Mouse (Mus musculus): ENCODE data around the gene Atrip. TPM values are rescaled to one million over a fixed set of nuclear protein-coding genes. Genes with fewer than 3 reads are reported as not detected.

Atrip gene
- polyA plus RNA-seq, 1 experiment from 2014 or later: 21.5 TPM

- no peak overlapping the region for H3K9ac ChIP-seq (ENCODE audit: low read depth, low read length)
- H3K27me3 ChIP-seq (replicated peaks; ENCODE audit: control insufficient read depth, insufficient read depth, low read length): no peaks in the 10 kb centered on the region
- peaks cover 4% of the 10 kb centered on the region; the same call in 1 of the 2 replicates for H3K36me3 ChIP-seq (ENCODE audit: control insufficient read depth, insufficient read depth, low read length)
- H3K9me3 ChIP-seq (ENCODE audit: control insufficient read depth, low read length): no peaks in the 10 kb centered on the region
- ATAC-seq: no peak
- 93% methylated on average over 5 of the region's 5 CpGs for WGBS
- no peak overlapping the region for H3K27ac ChIP-seq (ENCODE audit: low read length)
- peaks cover 29% of the 10 kb centered on the region for H3K4me1 ChIP-seq (ENCODE audit: control insufficient read depth, insufficient read depth, low read length)
- no peak overlapping the region for H3K4me3 ChIP-seq (ENCODE audit: low read length)
- H3K4me2 ChIP-seq (ENCODE audit: low read depth, low read length): no peak overlapping the region
These were observed 28.1 kb upstream of the Atrip start for GRCm38 (mm10) chr9:109101933-109102445.

GRCm38 (mm10) chr9:109100307-109100928, 26.5 kb upstream of the Atrip start:
- 86% methylated on average over 20 of the region's 20 CpGs for WGBS
- no peak for ATAC-seq
- Histone ChIP-seq H3K4me2 (ENCODE audit: low read depth, low read length) (no peak overlapping the region), H3K27ac (ENCODE audit: low read length) (no peak overlapping the region), H3K9me3 (ENCODE audit: control insufficient read depth, low read length) (no peaks in the 10 kb centered on the region), H3K9ac (ENCODE audit: low read depth, low read length) (peak overlapping the region; percentile 14; the same call in 1 of the 2 replicates), H3K36me3 (ENCODE audit: control insufficient read depth, insufficient read depth, low read length) (no peaks in the 10 kb centered on the region), H3K4me1 (ENCODE audit: control insufficient read depth, insufficient read depth, low read length) (peaks cover 38% of the 10 kb centered on the region), H3K4me3 (ENCODE audit: low read length) (no peak overlapping the region), H3K27me3 (replicated peaks; ENCODE audit: control insufficient read depth, insufficient read depth, low read length) (no peaks in the 10 kb centered on the region)

GRCm38 (mm10) chr9:109098969-109099368, 25.0 kb upstream of the Atrip start:
- H3K4me1 ChIP-seq (ENCODE audit: control insufficient read depth, insufficient read depth, low read length): peaks cover 41% of the 10 kb centered on the region
- peak overlapping the region; percentile 97; the same call in 1 of the 2 replicates for H3K27ac ChIP-seq (ENCODE audit: low read length)
- no peak overlapping the region for H3K4me3 ChIP-seq (ENCODE audit: low read length)
- no peak overlapping the region for H3K9ac ChIP-seq (ENCODE audit: low read depth, low read length)
- 0 out of 2 replicates have a peak overlapping the region, but pooled peaks have one; percentile 4 for H3K4me2 ChIP-seq (ENCODE audit: low read depth, low read length)
- no peaks in the 10 kb centered on the region for H3K36me3 ChIP-seq (ENCODE audit: control insufficient read depth, insufficient read depth, low read length)
- ATAC-seq: peak; percentile 15; the same call in 1 of the 2 replicates
- no peaks in the 10 kb centered on the region for H3K27me3 ChIP-seq (replicated peaks; ENCODE audit: control insufficient read depth, insufficient read depth, low read length)
- WGBS: 25% methylated on average over 4 of the region's 6 CpGs
- H3K9me3 ChIP-seq (ENCODE audit: control insufficient read depth, low read length): no peaks in the 10 kb centered on the region

GRCm38 (mm10) chr9:109098366-109098765, 24.4 kb upstream of the Atrip start:
- H3K9me3 ChIP-seq (ENCODE audit: control insufficient read depth, low read length): no peaks in the 10 kb centered on the region
- no peaks in the 10 kb centered on the region for H3K36me3 ChIP-seq (ENCODE audit: control insufficient read depth, insufficient read depth, low read length)
- H3K27me3 ChIP-seq (replicated peaks; ENCODE audit: control insufficient read depth, insufficient read depth, low read length): no peaks in the 10 kb centered on the region
- peaks cover 46% of the 10 kb centered on the region for H3K4me1 ChIP-seq (ENCODE audit: control insufficient read depth, insufficient read depth, low read length)
- WGBS: 74% methylated on average over 8 of the region's 8 CpGs
- no peak for ATAC-seq
- peak overlapping the region; percentile 91; the same call in 1 of the 2 replicates for H3K4me2 ChIP-seq (ENCODE audit: low read depth, low read length)
- H3K27ac ChIP-seq (ENCODE audit: low read length): peak overlapping the region; percentile 97
- H3K9ac ChIP-seq (ENCODE audit: low read depth, low read length): peak overlapping the region; percentile 85; the same call in 1 of the 2 replicates
- peak overlapping the region; percentile 9; the same call in 1 of the 2 replicates for H3K4me3 ChIP-seq (ENCODE audit: low read length)

GRCm38 (mm10) chr9:109097831-109098230, 23.9 kb upstream of the Atrip start:
- peaks cover 46% of the 10 kb centered on the region for H3K4me1 ChIP-seq (ENCODE audit: control insufficient read depth, insufficient read depth, low read length)
- ATAC-seq: no peak

GRCm38 (mm10) chr9:109097291-109097690, 23.4 kb upstream of the Atrip start:
- H3K4me1 ChIP-seq (ENCODE audit: control insufficient read depth, insufficient read depth, low read length): peaks cover 46% of the 10 kb centered on the region
- peak overlapping the region; percentile 70; the same call in 1 of the 2 replicates for H3K4me3 ChIP-seq (ENCODE audit: low read length)
- H3K9me3 ChIP-seq (ENCODE audit: control insufficient read depth, low read length): no peaks in the 10 kb centered on the region
- H3K36me3 ChIP-seq (ENCODE audit: control insufficient read depth, insufficient read depth, low read length): no peaks in the 10 kb centered on the region
- no peaks in the 10 kb centered on the region for H3K27me3 ChIP-seq (replicated peaks; ENCODE audit: control insufficient read depth, insufficient read depth, low read length)
- no peak for ATAC-seq
- peak overlapping the region; percentile 97 for H3K27ac ChIP-seq (ENCODE audit: low read length)
- peak overlapping the region; percentile 91 for H3K4me2 ChIP-seq (ENCODE audit: low read depth, low read length)
- 34% methylated on average over 6 of the region's 6 CpGs for WGBS
- peak overlapping the region; percentile 85 for H3K9ac ChIP-seq (ENCODE audit: low read depth, low read length)

More at GRCm38 (mm10) chr9:109097831-109098230, 23.9 kb upstream of the Atrip start:
- peak overlapping the region; percentile 97 for H3K27ac ChIP-seq (ENCODE audit: low read length)
- 63% methylated on average over 5 of the region's 5 CpGs for WGBS
- peak overlapping the region; percentile 91 for H3K4me2 ChIP-seq (ENCODE audit: low read depth, low read length)
- no peaks in the 10 kb centered on the region for H3K9me3 ChIP-seq (ENCODE audit: control insufficient read depth, low read length)
- no peak overlapping the region for H3K4me3 ChIP-seq (ENCODE audit: low read length)
- no peaks in the 10 kb centered on the region for H3K36me3 ChIP-seq (ENCODE audit: control insufficient read depth, insufficient read depth, low read length)
- H3K27me3 ChIP-seq (replicated peaks; ENCODE audit: control insufficient read depth, insufficient read depth, low read length): no peaks in the 10 kb centered on the region
- H3K9ac ChIP-seq (ENCODE audit: low read depth, low read length): peak overlapping the region; percentile 85

GRCm38 (mm10) chr9:109096856-109097255, 22.9 kb upstream of the Atrip start:
- no peak for ATAC-seq
- H3K27me3 ChIP-seq (replicated peaks; ENCODE audit: control insufficient read depth, insufficient read depth, low read length): no peaks in the 10 kb centered on the region
- H3K4me2 ChIP-seq (ENCODE audit: low read depth, low read length): peak overlapping the region; percentile 91
- H3K36me3 ChIP-seq (ENCODE audit: control insufficient read depth, insufficient read depth, low read length): peaks cover 2% of the 10 kb centered on the region; the same call in 1 of the 2 replicates
- WGBS: 26% methylated on average over 6 of the region's 6 CpGs
- H3K27ac ChIP-seq (ENCODE audit: low read length): peak overlapping the region; percentile 97
- H3K4me1 ChIP-seq (ENCODE audit: control insufficient read depth, insufficient read depth, low read length): peaks cover 46% of the 10 kb centered on the region
- H3K9ac ChIP-seq (ENCODE audit: low read depth, low read length): peak overlapping the region; percentile 85
- peak overlapping the region; percentile 70 for H3K4me3 ChIP-seq (ENCODE audit: low read length)
- H3K9me3 ChIP-seq (ENCODE audit: control insufficient read depth, low read length): no peaks in the 10 kb centered on the region

- WGBS: 24% methylated on average over 9 of the region's 9 CpGs
- H3K27ac ChIP-seq (ENCODE audit: low read length): peak overlapping the region; percentile 97
- peak overlapping the region; percentile 85 for H3K9ac ChIP-seq (ENCODE audit: low read depth, low read length)
- peak overlapping the region; percentile 70 for H3K4me3 ChIP-seq (ENCODE audit: low read length)
- H3K4me2 ChIP-seq (ENCODE audit: low read depth, low read length): peak overlapping the region; percentile 91
- H3K27me3 ChIP-seq (replicated peaks; ENCODE audit: control insufficient read depth, insufficient read depth, low read length): no peaks in the 10 kb centered on the region
- H3K4me1 ChIP-seq (ENCODE audit: control insufficient read depth, insufficient read depth, low read length): peaks cover 46% of the 10 kb centered on the region
- no peaks in the 10 kb centered on the region for H3K9me3 ChIP-seq (ENCODE audit: control insufficient read depth, low read length)
- H3K36me3 ChIP-seq (ENCODE audit: control insufficient read depth, insufficient read depth, low read length): peaks cover 2% of the 10 kb centered on the region; the same call in 1 of the 2 replicates
- ATAC-seq: no peak
These were observed 22.3 kb upstream of the Atrip start for GRCm38 (mm10) chr9:109096251-109096661.

GRCm38 (mm10) chr9:109095137-109095982, 21.4 kb upstream of the Atrip start, which contains the start of gene Plxnb1:
TSS of gene Plxnb1 (plus strand) at chr9:109095389.
- H3K9me3 ChIP-seq (ENCODE audit: control insufficient read depth, low read length): no peaks in the 10 kb centered on the region
- peaks cover 2% of the 10 kb centered on the region; the same call in 1 of the 2 replicates for H3K36me3 ChIP-seq (ENCODE audit: control insufficient read depth, insufficient read depth, low read length)
- WGBS: under 1% methylated on average over 102 of the region's 102 CpGs
- peaks cover 46% of the 10 kb centered on the region for H3K4me1 ChIP-seq (ENCODE audit: control insufficient read depth, insufficient read depth, low read length)
- peak within 1 kb of the TSS; percentile 85 for H3K9ac ChIP-seq (ENCODE audit: low read depth, low read length)
- no peaks in the 10 kb centered on the region for H3K27me3 ChIP-seq (replicated peaks; ENCODE audit: control insufficient read depth, insufficient read depth, low read length)
- H3K4me3 ChIP-seq (ENCODE audit: low read length): peak within 1 kb of the TSS; percentile 70
- ATAC-seq: peak; percentile 54
- H3K4me2 ChIP-seq (ENCODE audit: low read depth, low read length): peak within 1 kb of the TSS; percentile 91
- peak within 1 kb of the TSS; percentile 97 for H3K27ac ChIP-seq (ENCODE audit: low read length)
